Mouse (Mus musculus): ENCODE results near the gene Susd4. TPM values are rescaled to one million over a fixed set of nuclear protein-coding genes. Genes with fewer than 3 reads are reported as not detected.

Gene Susd4
- total and polyA plus RNA-seq, 3 experiments, result not detected

- in situ Hi-C loops (cut with MboI; ENCODE audit: low pct_ligation_motif_present, low pct_unique_long_range_greater_than_20kb, low sequenced_read_pairs) (no loop called here), dilution Hi-C loops (cut with MboI; ENCODE audit: extremely low pct_ligation_motif_present, extremely low pct_unique_long_range_greater_than_20kb, low sequenced_read_pairs) (no loop called here)
- Histone ChIP-seq H3K79me2 (replicated peaks; ENCODE audit: control insufficient read depth, extremely low read depth, insufficient read depth, poor library complexity, severe bottlenecking) (no peaks in the 10 kb centered on the region), H3K4me3 (replicated peaks in 1 of 3; ENCODE audit: low read depth in 2 of 3, low read length in 2 of 3, poor library complexity in 1 of 3) (no peak overlapping the region), H3K9ac (ENCODE audit: insufficient read depth, low read depth) (no peak overlapping the region), H3K36me3 (replicated peaks in 1 of 2; ENCODE audit: control insufficient read depth in 1 of 2, insufficient read depth in 1 of 2, low read length in 1 of 2) (no peaks in the 10 kb centered on the region), H3K4me1 (ENCODE audit: control insufficient read depth in 1 of 2, insufficient read depth in 2 of 2) (peaks cover 0 to 10% of the 10 kb centered on the region in 2 experiments; a peak in 1 of 4 replicates), H3K9me3 (replicated peaks; ENCODE audit: low read length) (no peaks in the 10 kb centered on the region), H3K27me3 (replicated peaks) (peaks cover 5% of the 10 kb centered on the region), H3K27ac (ENCODE audit: insufficient read depth, low read depth) (no peak overlapping the region), H3K4me2 (ENCODE audit: insufficient read depth, low read depth, poor library complexity, severe bottlenecking) (no peak overlapping the region)
- TF ChIP-seq NRF1 (IDR thresholded peaks at IDR 0.05; ENCODE audit: low read depth, low read length), result no peak
- TF ChIP-seq CHD2 (IDR thresholded peaks at IDR 0.05; ENCODE audit: low read length), result no peak
- TF ChIP-seq E2F4 (IDR thresholded peaks at IDR 0.05; ENCODE audit: insufficient replicate concordance, low read depth, low read length), result no peak
- TF ChIP-seq CTCF (conservative IDR thresholded peaks at IDR 0.05 in 1 of 2, IDR thresholded peaks at IDR 0.05 in 1 of 2; ENCODE audit: low read depth in 2 of 2, low read length in 2 of 2), result no peak
- no peak for TF ChIP-seq HCFC1 (IDR thresholded peaks at IDR 0.05; ENCODE audit: low read depth, low read length)
- TF ChIP-seq NELFE (IDR thresholded peaks at IDR 0.05; ENCODE audit: low read depth, low read length), result no peak
- no peak for TF ChIP-seq PAX5 (IDR thresholded peaks at IDR 0.05; ENCODE audit: low read length)
- TF ChIP-seq SMC3 (IDR thresholded peaks at IDR 0.05; ENCODE audit: low read depth, low read length), result no peak
- no peak for TF ChIP-seq KAT2A (IDR thresholded peaks at IDR 0.05; ENCODE audit: insufficient replicate concordance, low read length)
- no peak for DNase-seq (ENCODE audit: extremely low read depth)
Measured at GRCm38 (mm10) chr1:182944638-182945037, 181.0 kb downstream of the Susd4 start.

GRCm38 (mm10) chr1:182945561-182945960 is 181.9 kb downstream of the Susd4 start:
- TF ChIP-seq JUN (IDR thresholded peaks at IDR 0.05; ENCODE audit: insufficient read depth, low read depth, low read length), result no peak
- TF ChIP-seq ELF1 (IDR thresholded peaks at IDR 0.05; ENCODE audit: low read depth, low read length), result no peak
- TF ChIP-seq ZKSCAN1 (IDR thresholded peaks at IDR 0.05; ENCODE audit: borderline replicate concordance, low read depth, low read length), result no peak
- TF ChIP-seq SIN3A (IDR thresholded peaks at IDR 0.05; ENCODE audit: low read length), result no peak
- no peak for TF ChIP-seq PAX5 (IDR thresholded peaks at IDR 0.05; ENCODE audit: low read length)
- no peak for TF ChIP-seq RCOR1 (conservative IDR thresholded peaks at IDR 0.05; ENCODE audit: low read depth, low read length)
- no peak for TF ChIP-seq USF1 (IDR thresholded peaks at IDR 0.05; ENCODE audit: low read depth, low read length)
- TF ChIP-seq RAD21 (IDR thresholded peaks at IDR 0.05; ENCODE audit: low read depth, low read length), result no peak
- TF ChIP-seq ZC3H11A (IDR thresholded peaks at IDR 0.05; ENCODE audit: low read depth, low read length), result no peak
- TF ChIP-seq JUND (conservative IDR thresholded peaks at IDR 0.05; ENCODE audit: low read depth, low read length), result no peak
- no peak for TF ChIP-seq MEF2A (IDR thresholded peaks at IDR 0.05; ENCODE audit: borderline replicate concordance, low read depth, low read length)
- TF ChIP-seq ETS1 (conservative IDR thresholded peaks at IDR 0.05; ENCODE audit: low read depth, low read length), result no peak
- no peak for TF ChIP-seq HCFC1 (IDR thresholded peaks at IDR 0.05; ENCODE audit: low read depth, low read length)

More at GRCm38 (mm10) chr1:182945561-182945960, 181.9 kb downstream of the Susd4 start:
- H3K9ac ChIP-seq (ENCODE audit: insufficient read depth, low read depth), result no peak overlapping the region
- H3K4me3 ChIP-seq (replicated peaks in 1 of 3; ENCODE audit: low read depth in 2 of 3, low read length in 2 of 3, poor library complexity in 1 of 3), result no peak overlapping the region
- no peaks in the 10 kb centered on the region for H3K9me3 ChIP-seq (replicated peaks; ENCODE audit: low read length)
- H3K79me2 ChIP-seq (replicated peaks; ENCODE audit: control insufficient read depth, extremely low read depth, insufficient read depth, poor library complexity, severe bottlenecking), result no peaks in the 10 kb centered on the region
- H3K4me2 ChIP-seq (ENCODE audit: insufficient read depth, low read depth, poor library complexity, severe bottlenecking), result no peak overlapping the region
- dilution Hi-C loops (cut with MboI; ENCODE audit: extremely low pct_ligation_motif_present, extremely low pct_unique_long_range_greater_than_20kb, low sequenced_read_pairs), result no loop called here
- H3K4me1 ChIP-seq (ENCODE audit: control insufficient read depth in 1 of 2, insufficient read depth in 2 of 2), result peaks cover 0 to 10% of the 10 kb centered on the region in 2 experiments; a peak in 1 of 4 replicates
- no peak for DNase-seq (ENCODE audit: extremely low read depth)
- no peak overlapping the region for H3K27ac ChIP-seq (ENCODE audit: insufficient read depth, low read depth)
- peaks cover 6% of the 10 kb centered on the region for H3K27me3 ChIP-seq (replicated peaks)
- in situ Hi-C loops (cut with MboI; ENCODE audit: low pct_ligation_motif_present, low pct_unique_long_range_greater_than_20kb, low sequenced_read_pairs), result no loop called here
- no peaks in the 10 kb centered on the region for H3K36me3 ChIP-seq (replicated peaks in 1 of 2; ENCODE audit: control insufficient read depth in 1 of 2, insufficient read depth in 1 of 2, low read length in 1 of 2)

Other genes with a start within 250 kb of the Susd4 start
- gene Capn2, start 246.3 kb upstream of the Susd4 start, total RNA-seq (2012; rRNA removed), result 25.9 and 28.1 TPM in 2 replicates
- gene Capn2, start 246.3 kb upstream of the Susd4 start, total RNA-seq (2014; rRNA removed), result 10.9 and 12.5 TPM in 2 replicates
- 14.2 and 15.0 TPM in 2 replicates for gene Capn2, start 246.3 kb upstream of the Susd4 start, polyA plus RNA-seq (2012; ENCODE audit: insufficient read length, low read depth)
- not detected in 2 replicates for gene Capn8, start 198.9 kb upstream of the Susd4 start, total RNA-seq (2012; rRNA removed)
- not detected in 2 replicates for gene Capn8, start 198.9 kb upstream of the Susd4 start, total RNA-seq (2014; rRNA removed)
- gene Capn8, start 198.9 kb upstream of the Susd4 start, polyA plus RNA-seq (2012; ENCODE audit: insufficient read length, low read depth), result not detected in 2 replicates
- gene Ccdc185, start 14.7 kb upstream of the Susd4 start, total RNA-seq (2012; rRNA removed), result not detected in 2 replicates
- not detected in 2 replicates for gene Ccdc185, start 14.7 kb upstream of the Susd4 start, total RNA-seq (2014; rRNA removed)
- not detected in 2 replicates for gene Ccdc185, start 14.7 kb upstream of the Susd4 start, polyA plus RNA-seq (2012; ENCODE audit: insufficient read length, low read depth)
- gene Tlr5, start 190.9 kb downstream of the Susd4 start, total RNA-seq (2012; rRNA removed), result not detected in 2 replicates
- gene Tlr5, start 190.9 kb downstream of the Susd4 start, total RNA-seq (2014; rRNA removed), result not detected in 2 replicates
- not detected in 2 replicates for gene Tlr5, start 190.9 kb downstream of the Susd4 start, polyA plus RNA-seq (2012; ENCODE audit: insufficient read length, low read depth)

All from CH12.LX (cell line).